Mouse (Mus musculus) subcutaneous adipose tissue, adult 2 months (tissue): ENCODE measurements around the gene Tpst1. TPM values are rescaled to one million over a fixed set of nuclear protein-coding genes. Genes with fewer than 3 reads are reported as not detected.

Source experiments
- polyA plus RNA-seq: library from polyadenylated mRNA; depleted of rRNA; stranded (reverse); fragments of >200 nt; gene quantifications from 2 replicates; pipeline ENCODE4 v1.2.3, GENCODE M21; 2012; ENCODE audit warnings: low replicate concordance; rRNA removed

The Tpst1 gene
- 36.5 and 54.9 TPM in 2 replicates for polyA plus RNA-seq

DNA sequence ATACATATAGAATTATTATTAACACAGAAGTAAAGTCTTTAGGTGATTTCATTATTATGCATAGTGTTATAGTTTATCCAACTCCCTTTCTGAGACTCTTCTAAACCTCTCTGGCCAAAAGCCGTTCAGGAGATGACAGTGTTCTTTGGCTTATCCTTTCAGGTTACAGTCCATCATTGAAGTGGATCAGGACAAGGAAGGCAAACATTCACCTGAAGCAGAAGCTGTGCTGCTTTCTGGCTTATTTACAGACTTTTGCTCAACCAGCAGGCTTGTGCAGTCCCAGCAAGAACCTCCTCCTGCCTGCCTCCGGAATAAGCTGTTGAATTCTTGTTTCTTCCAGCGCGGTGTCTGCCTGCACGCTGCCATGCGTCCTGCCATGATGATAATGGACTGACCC lies at the start of gene Tpst1:
Tpst1 (plus strand) TSS at position 301 of the 400 bp plus-strand sequence.

DNA sequence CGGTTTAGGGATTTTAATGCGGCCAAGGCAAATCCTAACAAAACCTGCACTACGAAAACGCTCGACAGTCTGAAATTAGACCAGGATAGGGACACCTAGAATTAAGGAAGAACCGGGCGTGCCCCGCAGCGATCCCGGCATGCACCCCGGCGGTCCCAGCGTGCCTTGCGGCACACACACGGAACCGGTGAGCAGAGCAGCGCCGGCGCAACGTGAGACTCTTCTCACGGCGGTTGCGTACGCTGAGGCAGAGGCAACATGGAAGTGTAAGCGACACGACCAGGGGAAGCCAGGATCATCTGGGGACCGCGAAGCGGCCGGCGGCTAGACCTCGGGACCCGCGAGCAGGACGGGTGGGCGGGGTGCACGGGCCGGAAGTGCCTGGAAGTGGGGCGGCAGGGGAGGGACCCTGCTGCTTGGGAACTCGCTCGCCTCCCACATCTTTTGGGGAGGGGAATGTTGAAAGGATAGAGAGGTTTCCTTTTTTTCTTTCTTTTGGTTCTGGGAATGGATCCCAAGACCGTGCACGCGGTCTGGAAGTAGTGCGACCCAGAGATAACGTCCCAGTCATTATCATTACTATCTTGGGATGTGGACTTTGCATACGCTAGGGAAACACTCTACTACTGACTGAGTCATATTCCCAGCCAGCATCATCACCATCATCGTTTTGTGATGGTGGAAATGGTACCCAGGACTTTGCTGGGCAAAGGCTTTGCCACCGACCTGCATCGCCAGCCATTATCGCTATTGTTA lies 43.8 kb upstream of the Tpst1 start, which contains the start of the genes Asl and Crcp:
Asl (minus strand) TSS at position 106 of the 756 bp plus-strand sequence.
Crcp (plus strand) TSS at position 149 of the 756 bp plus-strand sequence.

DNA sequence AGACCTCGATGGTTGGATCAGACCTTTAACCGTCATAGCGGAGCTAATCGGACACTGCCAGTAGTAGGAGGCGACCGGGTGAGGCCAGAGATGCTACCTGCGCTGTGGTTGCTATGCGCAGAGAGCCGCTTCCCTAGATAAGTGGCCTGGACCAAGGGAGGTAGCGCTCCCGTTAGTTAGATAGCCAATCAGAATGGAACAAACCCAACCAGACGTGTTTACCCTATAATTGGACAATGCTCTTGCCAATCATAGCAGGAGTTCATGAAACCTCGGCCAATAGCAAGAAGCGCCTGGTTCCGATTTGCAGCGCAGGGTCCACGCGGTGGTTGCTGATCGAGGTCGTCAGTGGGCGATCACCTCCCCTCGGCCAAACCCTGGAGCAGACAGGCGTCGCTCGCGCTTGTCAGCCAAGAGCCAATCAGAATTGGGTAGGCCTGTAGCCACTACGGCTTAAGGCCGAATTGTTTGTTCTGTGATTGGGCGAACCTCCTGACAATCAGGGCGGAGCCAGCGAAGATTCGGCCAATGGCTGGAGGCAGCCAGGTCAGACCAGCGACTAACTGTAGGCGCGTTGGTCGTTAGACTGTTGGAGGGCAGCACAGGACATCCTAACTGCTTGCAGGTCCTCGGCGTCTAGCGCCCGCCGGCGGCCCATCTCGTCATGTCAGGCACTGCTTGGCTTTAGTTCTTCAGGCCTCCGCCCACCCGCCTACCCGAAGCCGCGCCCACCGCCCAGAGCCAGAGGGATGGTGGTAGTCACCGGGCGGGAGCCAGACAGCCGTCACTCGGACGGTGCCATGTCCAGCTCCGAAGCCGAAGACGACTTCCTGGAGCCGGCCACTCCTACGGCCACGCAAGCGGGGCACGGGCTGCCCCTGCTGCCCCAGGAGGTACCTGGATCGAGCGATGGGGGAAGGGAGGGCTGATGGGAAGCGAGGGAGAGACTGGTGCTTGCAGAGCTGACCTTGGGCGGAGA lies 71.5 kb downstream of the Tpst1 start, which contains the start of gene Kctd7:
Kctd7 (plus strand) TSS at position 528 of the 979 bp plus-strand sequence.

DNA sequence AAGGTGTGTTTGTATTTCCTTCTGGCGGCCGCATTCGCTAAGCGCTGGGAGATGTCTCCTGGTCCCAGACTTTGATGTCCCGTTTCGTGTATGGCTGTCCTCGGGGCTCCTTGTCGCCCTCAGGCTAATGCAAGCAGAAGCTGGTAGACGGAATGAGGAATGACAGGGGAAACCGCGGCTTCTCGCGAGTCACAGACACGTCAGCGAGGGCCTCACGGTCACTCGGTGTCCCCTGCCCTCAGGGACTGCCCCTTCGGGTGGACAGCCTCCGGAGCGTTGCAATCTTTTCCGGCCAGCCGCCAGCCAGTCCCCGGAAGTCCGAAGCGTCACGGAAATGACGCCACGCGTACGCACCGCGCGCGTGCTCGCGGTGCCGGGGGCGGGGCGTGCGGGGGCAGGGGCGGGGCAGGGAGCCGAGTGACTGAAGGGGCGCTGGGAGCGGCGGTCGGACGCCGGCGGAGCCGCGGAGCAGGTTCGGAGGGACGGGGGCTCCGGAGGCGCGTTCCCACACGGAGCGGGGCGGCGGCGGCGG lies 98.4 kb downstream of the Tpst1 start, which contains the start of gene Rabgef1:
Rabgef1 (plus strand) TSS at position 376 of the 532 bp plus-strand sequence.

Other genes starting within 250 kb of the Tpst1 start
- gene Sumf2, start 226.3 kb upstream of the Tpst1 start, polyA plus RNA-seq = 32.7 and 39.2 TPM in 2 replicates
- 849 and 1,319 TPM in 2 replicates for gene Chchd2, start 185.9 kb upstream of the Tpst1 start, polyA plus RNA-seq
- 1.2 and 5.0 TPM in 2 replicates for gene Zbed5, start 177.6 kb upstream of the Tpst1 start, polyA plus RNA-seq
- gene Phkg1, start 174.8 kb upstream of the Tpst1 start, polyA plus RNA-seq = 10.4 and 17.3 TPM in 2 replicates
- gene Nupr1l, start 164.8 kb upstream of the Tpst1 start, polyA plus RNA-seq = 5.1 TPM in 2 replicates
- 31.3 and 47.5 TPM in 2 replicates for gene Vkorc1l1, start 131.4 kb upstream of the Tpst1 start, polyA plus RNA-seq
- 76.8 and 79.5 TPM in 2 replicates for gene Gusb, start 70.3 kb upstream of the Tpst1 start, polyA plus RNA-seq
- gene Asl, start 44.1 kb upstream of the Tpst1 start, polyA plus RNA-seq = 37.0 and 57.9 TPM in 2 replicates
- gene Crcp, start 44.0 kb upstream of the Tpst1 start, polyA plus RNA-seq = 14.3 and 16.6 TPM in 2 replicates
- 5.2 and 5.5 TPM in 2 replicates for gene Kctd7, start 71.5 kb downstream of the Tpst1 start, polyA plus RNA-seq
- gene Rabgef1, start 98.5 kb downstream of the Tpst1 start, polyA plus RNA-seq = 19.3 and 23.3 TPM in 2 replicates
- 32.6 and 38.3 TPM in 2 replicates for gene Tmem248, start 143.8 kb downstream of the Tpst1 start, polyA plus RNA-seq
- 28.0 and 41.8 TPM in 2 replicates for gene Sbds, start 182.2 kb downstream of the Tpst1 start, polyA plus RNA-seq
- gene Tyw1, start 182.3 kb downstream of the Tpst1 start, polyA plus RNA-seq = 14.2 and 15.4 TPM in 2 replicates